Mouse (Mus musculus) right cerebral cortex, adult 18-20 months (tissue): ENCODE data around the gene 1110004F10Rik.
A peak's percentile ranks its signal among the peaks of the same experiment; 100 is the strongest.

ENCODE experiments used
- DNase-seq: peaks from one replicate; pipeline ENCODE4 v3.0.0; 2022; ENCODE audit warnings: mixed read lengths

Gene 1110004F10Rik

GRCm38 (mm10) chr7:116099952-116100528 lies 60.8 kb downstream of the 1110004F10Rik start:
- no peak for DNase-seq

- no peak for DNase-seq
These were observed 63.9 kb downstream of the 1110004F10Rik start for GRCm38 (mm10) chr7:116103091-116103490.

- DNase-seq = no peak
These were observed 71.5 kb downstream of the 1110004F10Rik start for GRCm38 (mm10) chr7:116110661-116111060.

- DNase-seq = no peak
These were observed 72.3 kb downstream of the 1110004F10Rik start for GRCm38 (mm10) chr7:116111546-116111945.

- no peak for DNase-seq
These were observed 76.2 kb downstream of the 1110004F10Rik start for GRCm38 (mm10) chr7:116115216-116115930.

- no peak for DNase-seq
These were observed 76.8 kb downstream of the 1110004F10Rik start for GRCm38 (mm10) chr7:116115991-116116390.

GRCm38 (mm10) chr7:116119306-116119857 lies 80.2 kb downstream of the 1110004F10Rik start:
- no peak for DNase-seq

- no peak for DNase-seq
These were observed 81.5 kb downstream of the 1110004F10Rik start for GRCm38 (mm10) chr7:116120737-116121136.

- no peak for DNase-seq
These were observed 82.0 kb downstream of the 1110004F10Rik start for GRCm38 (mm10) chr7:116121202-116121601.

- DNase-seq = peak; percentile 17
These were observed 83.9 kb downstream of the 1110004F10Rik start for GRCm38 (mm10) chr7:116122981-116123596.

GRCm38 (mm10) chr7:116123597-116123985 lies 84.4 kb downstream of the 1110004F10Rik start:
- DNase-seq = no peak

GRCm38 (mm10) chr7:116124057-116124456 lies 84.9 kb downstream of the 1110004F10Rik start:
- no peak for DNase-seq

GRCm38 (mm10) chr7:116125671-116126070 lies 86.5 kb downstream of the 1110004F10Rik start:
- DNase-seq = no peak

GRCm38 (mm10) chr7:116127052-116127451 lies 87.9 kb downstream of the 1110004F10Rik start:
- no peak for DNase-seq

GRCm38 (mm10) chr7:116128286-116128685 lies 89.1 kb downstream of the 1110004F10Rik start:
- no peak for DNase-seq

GRCm38 (mm10) chr7:116129374-116129773 lies 90.2 kb downstream of the 1110004F10Rik start:
- DNase-seq = no peak

- peak; percentile 28 for DNase-seq
These were observed 92.2 kb downstream of the 1110004F10Rik start for GRCm38 (mm10) chr7:116131390-116131789.

GRCm38 (mm10) chr7:116132078-116132477 lies 92.9 kb downstream of the 1110004F10Rik start:
- peak; percentile 79 for DNase-seq

GRCm38 (mm10) chr7:116134413-116135292 lies 95.5 kb downstream of the 1110004F10Rik start:
- DNase-seq = no peak

GRCm38 (mm10) chr7:116137149-116137548 lies 98.0 kb downstream of the 1110004F10Rik start:
- no peak for DNase-seq

GRCm38 (mm10) chr7:116137671-116138070 lies 98.5 kb downstream of the 1110004F10Rik start:
- no peak for DNase-seq

GRCm38 (mm10) chr7:116145030-116145429 lies 105.8 kb downstream of the 1110004F10Rik start:
- no peak for DNase-seq

GRCm38 (mm10) chr7:116147114-116147513 lies 107.9 kb downstream of the 1110004F10Rik start:
- no peak for DNase-seq
